Comparison of ENCODE assay signal across 19 mouse cellular contexts in genomic region chr5:91027164-91027563, GRCm38 (mm10). TPM values are rescaled to one million over a fixed set of nuclear protein-coding genes. Genes with fewer than 3 reads are reported as not detected.
DNase-seq lines count a peak whose midpoint lies in the region; ATAC-seq and TF ChIP-seq lines count a peak whose summit lies in the region.
"Had no signal": no experiment of that assay in that cellular context is flagged by ENCODE, and none has a peak within 500 bp of the region (broad histone marks: within the 10 kb centered on the region; RNA-seq: fewer than 3 reads in every experiment).

Epgn (plus strand) TSS chr5:91027464.

- H3K27ac ChIP-seq in embryonic facial prominence, embryonic 14.5 days (replicated peaks; ENCODE audit: low read depth, low read length), result no peak within 1 kb of the TSS
- H3K27ac ChIP-seq in embryonic facial prominence, embryonic 10.5 days (replicated peaks), result no peak within 1 kb of the TSS
- H3K27ac ChIP-seq in limb, embryonic 14.5 days (replicated peaks; ENCODE audit: low read depth, low read length), result no peak within 1 kb of the TSS
- H3K27ac ChIP-seq in limb, embryonic 10.5 days, result no peak within 1 kb of the TSS

- WGBS in embryonic facial prominence, embryonic 14.5 days, result 81% methylated on average over 6 of the region's 6 CpGs
- WGBS in embryonic facial prominence, embryonic 10.5 days, result 88% methylated on average over 6 of the region's 6 CpGs
- 71% methylated on average over 6 of the region's 6 CpGs for WGBS in limb, embryonic 14.5 days
- 90% methylated on average over 6 of the region's 6 CpGs for WGBS in limb, embryonic 10.5 days

- ATAC-seq in embryonic facial prominence, embryonic 14.5 days (ENCODE audit: low read depth), result no peak
- no peak for ATAC-seq in limb, embryonic 14.5 days (ENCODE audit: low FRiP score, low read depth)
- ATAC-seq: activated CD4-positive, CD25-positive, alpha-beta regulatory T cell, adult 4 months; CD4-positive, CD25-positive, alpha-beta regulatory T cell, adult 4 months; Patski had no signal

- no peaks in the 10 kb centered on the region for H3K9me3 ChIP-seq in embryonic facial prominence, embryonic 14.5 days (ENCODE audit: control insufficient read depth, low read length)
- no peaks in the 10 kb centered on the region for H3K9me3 ChIP-seq in embryonic facial prominence, embryonic 10.5 days
- no peaks in the 10 kb centered on the region for H3K9me3 ChIP-seq in limb, embryonic 14.5 days (ENCODE audit: control insufficient read depth, low read length)
- no peaks in the 10 kb centered on the region for H3K9me3 ChIP-seq in limb, embryonic 10.5 days (replicated peaks)
- H3K9me3 ChIP-seq: G1E had no signal

- no peaks in the 10 kb centered on the region for H3K36me3 ChIP-seq in embryonic facial prominence, embryonic 14.5 days (ENCODE audit: control insufficient read depth, insufficient read depth, low read length)
- no peaks in the 10 kb centered on the region for H3K36me3 ChIP-seq in embryonic facial prominence, embryonic 10.5 days (replicated peaks)
- H3K36me3 ChIP-seq in limb, embryonic 14.5 days (ENCODE audit: control insufficient read depth, insufficient read depth, low read length), result no peaks in the 10 kb centered on the region
- no peaks in the 10 kb centered on the region for H3K36me3 ChIP-seq in limb, embryonic 10.5 days
- H3K36me3 ChIP-seq: G1E had no signal

- no peak for TF ChIP-seq POLR2A in limb, embryonic 14.5 days (IDR thresholded peaks at IDR 0.05; ENCODE audit: borderline replicate concordance, extremely low read depth, insufficient read depth, insufficient read length)

- no peaks in the 10 kb centered on the region for H3K4me1 ChIP-seq in embryonic facial prominence, embryonic 14.5 days (ENCODE audit: control insufficient read depth, insufficient read depth, low read length)
- no peaks in the 10 kb centered on the region for H3K4me1 ChIP-seq in embryonic facial prominence, embryonic 10.5 days
- no peaks in the 10 kb centered on the region for H3K4me1 ChIP-seq in limb, embryonic 14.5 days (ENCODE audit: control insufficient read depth, insufficient read depth, low read length)
- no peaks in the 10 kb centered on the region for H3K4me1 ChIP-seq in limb, embryonic 10.5 days

- H3K4me3 ChIP-seq in embryonic facial prominence, embryonic 14.5 days (ENCODE audit: low read depth, low read length), result no peak within 1 kb of the TSS
- H3K4me3 ChIP-seq in embryonic facial prominence, embryonic 10.5 days, result no peak within 1 kb of the TSS
- H3K4me3 ChIP-seq in limb, embryonic 14.5 days (replicated peaks; ENCODE audit: low read length), result no peak within 1 kb of the TSS
- no peak within 1 kb of the TSS for H3K4me3 ChIP-seq in limb, embryonic 10.5 days

- peak; percentile 36 for DNase-seq in embryonic facial prominence, embryonic 14.5 days (ENCODE audit: low spot score)
- no peak for DNase-seq in embryonic facial prominence, embryonic 10.5 days (ENCODE audit: low spot score)
- DNase-seq in limb, embryonic 14.5 days (ENCODE audit: low spot score), result peak; percentile 26
- no peak for DNase-seq in limb, embryonic 10.5 days (ENCODE audit: low spot score)
- DNase-seq: adrenal gland, adult 2 months; adrenal gland, adult 8-10 months; adrenal gland, postnatal 10 days; adrenal gland, postnatal 14 days; adrenal gland, postnatal 25 days; adrenal gland, postnatal 36 days; B cell, adult 2 months; cerebellum, adult 11 months; cerebellum, adult 11-12 months; cerebellum, adult 18-20 months had no signal

- H3K27me3 ChIP-seq in embryonic facial prominence, embryonic 14.5 days (replicated peaks; ENCODE audit: control insufficient read depth, insufficient read depth, low read length), result no peaks in the 10 kb centered on the region
- no peaks in the 10 kb centered on the region for H3K27me3 ChIP-seq in embryonic facial prominence, embryonic 10.5 days (replicated peaks; ENCODE audit: low read depth, poor library complexity, severe bottlenecking)
- no peaks in the 10 kb centered on the region for H3K27me3 ChIP-seq in limb, embryonic 14.5 days (ENCODE audit: control insufficient read depth, insufficient read depth, low read length)
- no peaks in the 10 kb centered on the region for H3K27me3 ChIP-seq in limb, embryonic 10.5 days (ENCODE audit: low read depth, poor library complexity, severe bottlenecking)
- H3K27me3 ChIP-seq: CH12.LX had no signal

- H3K9ac ChIP-seq in embryonic facial prominence, embryonic 14.5 days (ENCODE audit: low read depth, low read length), result no peak within 1 kb of the TSS
- H3K9ac ChIP-seq in limb, embryonic 14.5 days (ENCODE audit: low read depth, low read length, severe bottlenecking), result no peak within 1 kb of the TSS

- H3K4me2 ChIP-seq in embryonic facial prominence, embryonic 14.5 days (ENCODE audit: low read depth, low read length), result no peak within 1 kb of the TSS
- H3K4me2 ChIP-seq in limb, embryonic 14.5 days (replicated peaks; ENCODE audit: low read depth, low read length, severe bottlenecking), result no peak within 1 kb of the TSS

RNA-seq across cellular contexts. Expression of gene Epgn, which starts in this region (rescaled TPM):
- polyA plus RNA-seq in embryonic facial prominence, embryonic 14.5 days (2014; fragmentation: Nextera tagmentation; extraction: Ambion mirVana), result 0.34 and 0.35 TPM in 2 replicates
- polyA plus RNA-seq in embryonic facial prominence, embryonic 10.5 days (2016; fragmentation: Nextera tagmentation; extraction: Ambion mirVana), result 0.30 and 0.45 TPM in 2 replicates
- 0.25 and 0.32 TPM in 2 replicates for polyA plus RNA-seq in limb, embryonic 14.5 days (2012; rRNA removed)
- polyA plus RNA-seq in limb, embryonic 14.5 days (2014; fragmentation: Nextera tagmentation; extraction: Ambion mirVana), result 0.18 and 0.44 TPM in 2 replicates
- 0.15 and 0.18 TPM in 2 replicates for polyA plus RNA-seq in limb, embryonic 10.5 days (2016; fragmentation: Nextera tagmentation; extraction: Ambion mirVana)
- polyA plus RNA-seq: activated CD4-positive, CD25-positive, alpha-beta regulatory T cell, adult 4 months; adrenal gland, adult 2 months; CD4-positive, CD25-positive, alpha-beta regulatory T cell, adult 4 months; G1E had no signal

Comparison
In these comparisons a context has a peak if more than half of its experiments do, and no peak if none do; other contexts are left out.
1. Peak in DNase-seq in embryonic facial prominence, embryonic 14.5 days; RNA of the gene not detected or under 1 TPM.
2. Peak in DNase-seq in limb, embryonic 14.5 days; RNA of the gene not detected or under 1 TPM.